Comparison of ENCODE assay signal across 20 mouse cellular contexts in the genomic region with DNA sequence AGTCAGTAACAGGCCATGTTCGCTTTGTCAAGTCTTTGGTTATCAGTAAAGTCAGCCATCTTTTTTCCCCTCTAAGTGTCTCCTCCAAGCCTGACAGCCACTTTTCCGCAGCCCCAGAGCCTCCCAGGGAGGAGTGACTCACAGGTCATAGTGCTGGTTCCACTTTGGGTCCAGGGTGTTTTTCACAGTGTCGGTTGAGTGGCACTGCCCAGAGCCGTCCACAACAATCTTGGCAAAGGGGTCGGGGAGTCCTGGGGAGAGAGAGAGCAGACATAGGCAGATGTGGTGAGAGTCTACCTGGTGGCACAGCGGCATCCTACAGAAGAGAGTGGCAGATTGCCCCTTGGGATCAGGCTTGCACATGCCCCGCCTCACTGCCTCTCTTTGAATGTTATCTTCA.
DNase-seq lines count a peak whose midpoint lies in the region; ATAC-seq and TF ChIP-seq lines count a peak whose summit lies in the region.
"Had no signal": no experiment of that assay in that cellular context is flagged by ENCODE, and none has a peak within 500 bp of the region (broad histone marks: within the 10 kb centered on the region; RNA-seq: fewer than 3 reads in every experiment).

No protein-coding gene starts in this region.

- H3K27me3 ChIP-seq in kidney, embryonic 15.5 days, result no peaks in the 10 kb centered on the region
- no peaks in the 10 kb centered on the region for H3K27me3 ChIP-seq in lung, postnatal 0 days (replicated peaks; ENCODE audit: insufficient read depth, low read length)
- H3K27me3 ChIP-seq: embryonic facial prominence, embryonic 12.5 days; forebrain, embryonic 15.5 days; heart, embryonic 13.5 days; hindbrain, embryonic 12.5 days had no signal

- no peak overlapping the region for H3K9ac ChIP-seq in kidney, embryonic 15.5 days
- no peak overlapping the region for H3K9ac ChIP-seq in lung, postnatal 0 days (replicated peaks; ENCODE audit: low read depth)
- H3K9ac ChIP-seq: embryonic facial prominence, embryonic 12.5 days; forebrain, embryonic 15.5 days; heart, embryonic 13.5 days; hindbrain, embryonic 12.5 days had no signal

- H3K36me3 ChIP-seq in kidney, embryonic 15.5 days, result peaks cover 44% of the 10 kb centered on the region
- H3K36me3 ChIP-seq in lung, postnatal 0 days (ENCODE audit: insufficient read depth, low read length), result peaks cover 15% of the 10 kb centered on the region; the same call in 1 of the 2 replicates
- H3K36me3 ChIP-seq: G1E had no signal

- H3K4me2 ChIP-seq in kidney, embryonic 15.5 days, result no peak overlapping the region; the same call in 1 of the 2 replicates
- no peak overlapping the region for H3K4me2 ChIP-seq in lung, postnatal 0 days (replicated peaks; ENCODE audit: low read depth, low read length)
- H3K4me2 ChIP-seq: embryonic facial prominence, embryonic 12.5 days; forebrain, embryonic 15.5 days; heart, embryonic 13.5 days; hindbrain, embryonic 12.5 days had no signal

- TF ChIP-seq EP300 in lung, postnatal 0 days (IDR thresholded peaks at IDR 0.05), result no peak

- H3K4me1 ChIP-seq in kidney, embryonic 15.5 days, result peaks cover 51% of the 10 kb centered on the region
- H3K4me1 ChIP-seq in lung, postnatal 0 days (ENCODE audit: insufficient read depth, low read depth, low read length), result no peaks in the 10 kb centered on the region
- H3K4me1 ChIP-seq: forebrain, embryonic 15.5 days had no signal

- peak; percentile 18 for DNase-seq in adrenal gland, postnatal 25 days
- no peak for DNase-seq in adrenal gland, postnatal 4 days (ENCODE audit: low spot score in 2 of 2)
- no peak for DNase-seq in kidney, postnatal 25 days
- DNase-seq in 3134 (ENCODE audit: extremely low read depth, insufficient read length, low spot score), result peak; percentile 41
- DNase-seq in Muller cell, postnatal 12 days (ENCODE audit: inconsistent ontology term), result peak; percentile 34
- DNase-seq in lung, postnatal 0 days (ENCODE audit: low spot score), result no peak
- DNase-seq: B cell, adult 2 months; cerebellum, adult 11-12 months; cerebellum, adult 9-10 months; cerebellum, postnatal 25 days had no signal

- TF ChIP-seq CTCF in lung, postnatal 0 days (IDR thresholded peaks at IDR 0.05), result no peak

- no peaks in the 10 kb centered on the region for H3K9me3 ChIP-seq in kidney, embryonic 15.5 days (replicated peaks)
- H3K9me3 ChIP-seq in lung, postnatal 0 days (ENCODE audit: low read length), result no peaks in the 10 kb centered on the region
- H3K9me3 ChIP-seq: embryonic facial prominence, embryonic 12.5 days; forebrain, embryonic 15.5 days; G1E; heart, embryonic 13.5 days; hindbrain, embryonic 12.5 days had no signal

- 59% methylated on average over 7 of the region's 7 CpGs for WGBS in kidney, embryonic 15.5 days
- WGBS in lung, postnatal 0 days, result 78% methylated on average over 7 of the region's 7 CpGs

- peak overlapping the region; percentile 83 for H3K27ac ChIP-seq in kidney, embryonic 15.5 days
- no peak overlapping the region for H3K27ac ChIP-seq in lung, postnatal 0 days (ENCODE audit: low read length)
- H3K27ac ChIP-seq: forebrain, embryonic 15.5 days; heart, embryonic 13.5 days had no signal

- ATAC-seq in kidney, embryonic 15.5 days (replicated peaks; ENCODE audit: low FRiP score), result peak; percentile 19; the same call in 1 of the 2 replicates
- no peak for ATAC-seq in lung, postnatal 0 days
- ATAC-seq: CD4-positive, CD25-positive, alpha-beta regulatory T cell, adult 4 months; forebrain, embryonic 15.5 days; hindbrain, embryonic 16.5 days; inflammation-experienced regulatory T-cells, adult 6 months; intestine, postnatal 0 days had no signal

- H3K4me3 ChIP-seq in kidney, embryonic 15.5 days (replicated peaks), result no peak overlapping the region
- no peak overlapping the region for H3K4me3 ChIP-seq in lung, postnatal 0 days (ENCODE audit: low read depth, low read length)
- H3K4me3 ChIP-seq: embryonic facial prominence, embryonic 12.5 days; forebrain, embryonic 15.5 days; heart, embryonic 13.5 days; hindbrain, embryonic 12.5 days had no signal

Comparison
In these comparisons a context has a peak if more than half of its experiments do, and no peak if none do; other contexts are left out.
1. DNase-seq: peak in adrenal gland, postnatal 25 days (single experiment), 3134 (single experiment) and Muller cell, postnatal 12 days (single experiment); none in adrenal gland, postnatal 4 days (0 of 2), kidney, postnatal 25 days (0 of 2) and lung, postnatal 0 days (single experiment).